Mouse (Mus musculus) cortical plate, adult 2 months (tissue): ENCODE measurements around the gene Hsd11b1.

ENCODE experiments used
- CTCF ChIP-seq: fragments of 200-500 bp; IDR thresholded peaks from 2 replicates; pipeline ENCODE4 v1.5.1; 2011; ENCODE audit warnings: mild to moderate bottlenecking, control low read depth, low read length; ENCODE audit not compliant: insufficient read depth; ENCODE audit errors: extremely low read depth
- POLR2A ChIP-seq: fragments of 200-500 bp; IDR thresholded peaks from 2 replicates; pipeline ENCODE4 v1.6.1; 2011; ENCODE audit warnings: mild to moderate bottlenecking, low read length, control low read depth; ENCODE audit not compliant: insufficient read depth; ENCODE audit errors: extremely low read depth

DNA sequence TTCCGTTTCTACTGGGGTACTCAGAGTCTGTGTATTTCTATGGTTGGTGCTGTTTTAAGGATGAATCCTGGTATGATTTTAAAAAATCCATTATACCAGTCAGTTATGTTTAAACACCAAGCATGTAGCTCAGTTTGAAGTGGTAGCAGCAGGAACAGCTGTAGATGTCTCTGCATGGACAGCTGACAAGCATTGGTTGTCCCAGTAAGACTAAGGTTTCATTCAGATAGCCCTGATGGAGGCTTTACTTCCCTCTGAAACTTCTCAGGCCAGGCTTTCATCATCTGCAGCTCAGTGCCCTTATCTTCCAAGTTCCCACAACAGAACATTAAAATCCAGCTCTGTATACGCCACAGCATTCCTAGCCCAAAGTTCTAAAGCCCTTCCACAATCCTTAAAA is 31.1 kb downstream of the Hsd11b1 start:
- TF ChIP-seq POLR2A (no peak), CTCF (no peak)
